Mouse (Mus musculus): ENCODE results near the gene Myo1b. TPM values are rescaled to one million over a fixed set of nuclear protein-coding genes. Genes with fewer than 3 reads are reported as not detected.

The Myo1b gene
- 114 and 117 TPM in 2 replicates for polyA plus RNA-seq (2016; fragmentation: Nextera tagmentation; extraction: Ambion mirVana)

- WGBS, result under 1% methylated on average over 79 of the region's 79 CpGs
- Histone ChIP-seq H3K4me3 (replicated peaks) (peak within 1 kb of the TSS; percentile 85), H3K4me1 (peaks cover 36% of the 10 kb centered on the region), H3K9me3 (no peaks in the 10 kb centered on the region), H3K27ac (peak within 1 kb of the TSS; percentile 94), H3K4me2 (peak within 1 kb of the TSS; percentile 74), H3K27me3 (no peaks in the 10 kb centered on the region; the same call in 1 of the 2 replicates), H3K9ac (peak within 1 kb of the TSS; percentile 93), H3K36me3 (replicated peaks) (no peaks in the 10 kb centered on the region)
- peak; percentile 81 for ATAC-seq (ENCODE audit: low FRiP score)
Measured at GRCm38 (mm10) chr1:51915576-51916156, at the start of gene Myo1b. Myo1b (minus strand) TSS chr1:51916071.

- Histone ChIP-seq H3K4me3 (replicated peaks) (no peak overlapping the region), H3K9ac (no peak overlapping the region), H3K9me3 (no peaks in the 10 kb centered on the region), H3K36me3 (replicated peaks) (no peaks in the 10 kb centered on the region), H3K4me2 (no peak overlapping the region), H3K27ac (no peak overlapping the region), H3K27me3 (no peaks in the 10 kb centered on the region), H3K4me1 (peaks cover 4% of the 10 kb centered on the region)
- 93% methylated on average over 2 of the region's 2 CpGs for WGBS
- ATAC-seq (ENCODE audit: low FRiP score), result no peak
Measured at GRCm38 (mm10) chr1:51964647-51965046, 48.8 kb upstream of the Myo1b start.

GRCm38 (mm10) chr1:51947116-51947515 lies 31.2 kb upstream of the Myo1b start:
- no peaks in the 10 kb centered on the region for H3K36me3 ChIP-seq (replicated peaks)
- WGBS, result 90% methylated on average over 4 of the region's 4 CpGs
- no peaks in the 10 kb centered on the region for H3K9me3 ChIP-seq
- no peaks in the 10 kb centered on the region for H3K27me3 ChIP-seq
- no peak overlapping the region for H3K4me2 ChIP-seq
- ATAC-seq (ENCODE audit: low FRiP score), result no peak
- H3K9ac ChIP-seq, result no peak overlapping the region
- H3K4me1 ChIP-seq, result no peaks in the 10 kb centered on the region
- H3K27ac ChIP-seq, result no peak overlapping the region
- H3K4me3 ChIP-seq (replicated peaks), result no peak overlapping the region

GRCm38 (mm10) chr1:51944755-51945154 lies 28.9 kb upstream of the Myo1b start:
- ATAC-seq (ENCODE audit: low FRiP score), result peak; percentile 61; the same call in 1 of the 2 replicates
- 0 out of 2 replicates have a peak, but pooled peaks cover 3% of the 10 kb centered on the region for H3K9me3 ChIP-seq
- 47% methylated on average over 5 of the region's 5 CpGs for WGBS

GRCm38 (mm10) chr1:51938357-51938756 lies 22.5 kb upstream of the Myo1b start:
- ATAC-seq (ENCODE audit: low FRiP score), result no peak
- WGBS, result 88% methylated on average over 7 of the region's 7 CpGs
- H3K4me1 ChIP-seq, result no peaks in the 10 kb centered on the region; the same call in 1 of the 2 replicates
- no peak overlapping the region for H3K4me3 ChIP-seq (replicated peaks)
- no peak overlapping the region for H3K9ac ChIP-seq
- H3K36me3 ChIP-seq (replicated peaks), result no peaks in the 10 kb centered on the region
- no peak overlapping the region for H3K4me2 ChIP-seq
- H3K27me3 ChIP-seq, result no peaks in the 10 kb centered on the region
- H3K27ac ChIP-seq, result no peak overlapping the region
- H3K9me3 ChIP-seq, result 0 out of 2 replicates have a peak, but pooled peaks cover 3% of the 10 kb centered on the region

More at GRCm38 (mm10) chr1:51944755-51945154, 28.9 kb upstream of the Myo1b start:
- H3K27me3 ChIP-seq, result no peaks in the 10 kb centered on the region
- H3K9ac ChIP-seq, result no peak overlapping the region
- H3K4me2 ChIP-seq, result no peak overlapping the region
- no peak overlapping the region for H3K27ac ChIP-seq
- H3K4me3 ChIP-seq (replicated peaks), result no peak overlapping the region
- H3K4me1 ChIP-seq, result no peaks in the 10 kb centered on the region
- no peaks in the 10 kb centered on the region for H3K36me3 ChIP-seq (replicated peaks)

- Histone ChIP-seq H3K4me1 (peaks cover 4% of the 10 kb centered on the region), H3K4me2 (no peak overlapping the region), H3K27me3 (no peaks in the 10 kb centered on the region), H3K4me3 (replicated peaks) (no peak overlapping the region), H3K9ac (no peak overlapping the region), H3K9me3 (0 out of 2 replicates have a peak, but pooled peaks cover under 1% of the 10 kb centered on the region), H3K27ac (no peak overlapping the region; the same call in 1 of the 2 replicates), H3K36me3 (replicated peaks) (no peaks in the 10 kb centered on the region)
- ATAC-seq (ENCODE audit: low FRiP score), result no peak
- 46% methylated on average over 2 of the region's 2 CpGs for WGBS
Measured at GRCm38 (mm10) chr1:51935006-51935405, 19.1 kb upstream of the Myo1b start.

GRCm38 (mm10) chr1:51934176-51934924 lies 18.5 kb upstream of the Myo1b start:
- Histone ChIP-seq H3K4me1 (peaks cover 4% of the 10 kb centered on the region), H3K9ac (no peak overlapping the region), H3K27me3 (no peaks in the 10 kb centered on the region), H3K36me3 (replicated peaks) (no peaks in the 10 kb centered on the region), H3K27ac (no peak overlapping the region; the same call in 1 of the 2 replicates), H3K4me3 (replicated peaks) (no peak overlapping the region), H3K9me3 (no peaks in the 10 kb centered on the region), H3K4me2 (no peak overlapping the region)
- ATAC-seq (ENCODE audit: low FRiP score), result no peak
- WGBS, result 85% methylated on average over 11 of the region's 11 CpGs

- H3K27me3 ChIP-seq, result no peaks in the 10 kb centered on the region
- ATAC-seq (ENCODE audit: low FRiP score), result no peak
Measured at GRCm38 (mm10) chr1:51932826-51933225, 17.0 kb upstream of the Myo1b start.

GRCm38 (mm10) chr1:51931561-51931960 lies 15.7 kb upstream of the Myo1b start:
- Histone ChIP-seq H3K4me1 (peaks cover 4% of the 10 kb centered on the region), H3K9ac (no peak overlapping the region), H3K27me3 (no peaks in the 10 kb centered on the region), H3K9me3 (no peaks in the 10 kb centered on the region), H3K36me3 (replicated peaks) (no peaks in the 10 kb centered on the region), H3K4me2 (no peak overlapping the region), H3K27ac (no peak overlapping the region), H3K4me3 (replicated peaks) (no peak overlapping the region)
- ATAC-seq (ENCODE audit: low FRiP score), result no peak
- WGBS, result 32% methylated on average over 7 of the region's 7 CpGs

More at GRCm38 (mm10) chr1:51932826-51933225, 17.0 kb upstream of the Myo1b start:
- WGBS, result 80% methylated on average over 3 of the region's 3 CpGs
- H3K4me1 ChIP-seq, result peaks cover 4% of the 10 kb centered on the region
- no peak overlapping the region for H3K4me2 ChIP-seq
- H3K9me3 ChIP-seq, result no peaks in the 10 kb centered on the region
- H3K4me3 ChIP-seq (replicated peaks), result no peak overlapping the region
- no peaks in the 10 kb centered on the region for H3K36me3 ChIP-seq (replicated peaks)
- H3K9ac ChIP-seq, result no peak overlapping the region
- H3K27ac ChIP-seq, result no peak overlapping the region

GRCm38 (mm10) chr1:51930584-51930983 lies 14.7 kb upstream of the Myo1b start:
- Histone ChIP-seq H3K4me2 (no peak overlapping the region), H3K36me3 (replicated peaks) (no peaks in the 10 kb centered on the region), H3K27me3 (no peaks in the 10 kb centered on the region), H3K9ac (no peak overlapping the region), H3K27ac (no peak overlapping the region), H3K9me3 (no peaks in the 10 kb centered on the region), H3K4me3 (replicated peaks) (no peak overlapping the region), H3K4me1 (peaks cover 4% of the 10 kb centered on the region)
- no peak for ATAC-seq (ENCODE audit: low FRiP score)
- WGBS, result 80% methylated on average over 5 of the region's 5 CpGs

GRCm38 (mm10) chr1:51929557-51929956 lies 13.7 kb upstream of the Myo1b start:
- no peak overlapping the region for H3K4me3 ChIP-seq (replicated peaks)
- no peaks in the 10 kb centered on the region for H3K9me3 ChIP-seq
- no peak overlapping the region for H3K9ac ChIP-seq
- no peak overlapping the region for H3K27ac ChIP-seq
- no peaks in the 10 kb centered on the region for H3K36me3 ChIP-seq (replicated peaks)
- no peak for ATAC-seq (ENCODE audit: low FRiP score)
- 88% methylated on average over 3 of the region's 3 CpGs for WGBS
- H3K4me2 ChIP-seq, result no peak overlapping the region
- no peaks in the 10 kb centered on the region for H3K27me3 ChIP-seq
- H3K4me1 ChIP-seq, result peaks cover 4% of the 10 kb centered on the region; the same call in 1 of the 2 replicates

GRCm38 (mm10) chr1:51922820-51923219 lies 6.9 kb upstream of the Myo1b start:
- Histone ChIP-seq H3K4me1 (no peaks in the 10 kb centered on the region), H3K9ac (no peak overlapping the region), H3K4me2 (0 out of 2 replicates have a peak overlapping the region, but pooled peaks have one; percentile 19), H3K36me3 (replicated peaks) (no peaks in the 10 kb centered on the region), H3K9me3 (no peaks in the 10 kb centered on the region), H3K27me3 (no peaks in the 10 kb centered on the region), H3K27ac (no peak overlapping the region), H3K4me3 (replicated peaks) (no peak overlapping the region)
- ATAC-seq (ENCODE audit: low FRiP score), result peak; percentile 75
- WGBS, result 15% methylated on average over 12 of the region's 12 CpGs
